Mouse (Mus musculus) testis, adult 10 weeks (tissue): Measurements from ENCODE around the gene Pcbp2. TPM values are rescaled to one million over a fixed set of nuclear protein-coding genes. Genes with fewer than 3 reads are reported as not detected.

ENCODE experiments used
- polyA plus RNA-seq: library from polyadenylated mRNA; stranded (reverse); fragments of 350-450 nt; fragmentation: Illumina TruSeq; extraction: RNeasy Lipid Tissue Mini Kit (QIAGEN cat#74804); gene quantifications from one replicate; pipeline ENCODE4 v1.2.3, GENCODE M21; 2014; ENCODE audit warnings: low read depth, low replicate concordance

The Pcbp2 gene
- polyA plus RNA-seq, result 1,121 TPM

GRCm38 (mm10) chr15:102470183-102470604, at the start of gene Pcbp2:
Pcbp2 (plus strand) TSS chr15:102470539.

GRCm38 (mm10) chr15:102445146-102445545, 25.2 kb upstream of the Pcbp2 start, which contains the start of gene Amhr2:
Amhr2 (plus strand) TSS chr15:102445367.

DNA sequence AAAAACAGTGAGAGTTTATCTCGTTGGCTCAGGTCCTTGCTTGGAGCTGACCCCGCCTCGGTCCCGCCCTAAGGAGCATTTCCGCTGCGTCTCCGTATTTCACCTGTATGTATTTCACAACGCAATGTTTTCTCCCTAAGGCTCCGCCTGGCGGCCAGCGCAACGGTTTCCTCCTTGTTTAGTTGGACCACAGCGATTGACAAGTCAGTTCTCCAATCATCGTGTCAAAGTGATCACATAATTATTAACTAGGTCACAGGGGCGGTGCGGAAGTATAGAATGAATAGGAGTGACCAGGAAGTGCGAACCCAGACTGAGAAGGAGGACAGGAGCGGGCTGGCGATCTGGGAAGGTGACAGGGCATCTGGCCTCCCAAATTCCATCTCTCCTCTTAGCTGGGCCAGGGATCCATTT, 11.4 kb upstream of the Pcbp2 start, which contains the start of gene Prr13:
Gene Prr13 (plus strand): TSS at position 125 of the 414 bp plus-strand sequence.

GRCm38 (mm10) chr15:102503447-102503846, 33.1 kb downstream of the Pcbp2 start, which contains the start of gene Gm10337:
Gm10337 (plus strand) TSS chr15:102503722.

GRCm38 (mm10) chr15:102516728-102517404, 46.5 kb downstream of the Pcbp2 start, which contains the start of gene Map3k12:
Map3k12 (minus strand) TSS chr15:102517064.

DNA sequence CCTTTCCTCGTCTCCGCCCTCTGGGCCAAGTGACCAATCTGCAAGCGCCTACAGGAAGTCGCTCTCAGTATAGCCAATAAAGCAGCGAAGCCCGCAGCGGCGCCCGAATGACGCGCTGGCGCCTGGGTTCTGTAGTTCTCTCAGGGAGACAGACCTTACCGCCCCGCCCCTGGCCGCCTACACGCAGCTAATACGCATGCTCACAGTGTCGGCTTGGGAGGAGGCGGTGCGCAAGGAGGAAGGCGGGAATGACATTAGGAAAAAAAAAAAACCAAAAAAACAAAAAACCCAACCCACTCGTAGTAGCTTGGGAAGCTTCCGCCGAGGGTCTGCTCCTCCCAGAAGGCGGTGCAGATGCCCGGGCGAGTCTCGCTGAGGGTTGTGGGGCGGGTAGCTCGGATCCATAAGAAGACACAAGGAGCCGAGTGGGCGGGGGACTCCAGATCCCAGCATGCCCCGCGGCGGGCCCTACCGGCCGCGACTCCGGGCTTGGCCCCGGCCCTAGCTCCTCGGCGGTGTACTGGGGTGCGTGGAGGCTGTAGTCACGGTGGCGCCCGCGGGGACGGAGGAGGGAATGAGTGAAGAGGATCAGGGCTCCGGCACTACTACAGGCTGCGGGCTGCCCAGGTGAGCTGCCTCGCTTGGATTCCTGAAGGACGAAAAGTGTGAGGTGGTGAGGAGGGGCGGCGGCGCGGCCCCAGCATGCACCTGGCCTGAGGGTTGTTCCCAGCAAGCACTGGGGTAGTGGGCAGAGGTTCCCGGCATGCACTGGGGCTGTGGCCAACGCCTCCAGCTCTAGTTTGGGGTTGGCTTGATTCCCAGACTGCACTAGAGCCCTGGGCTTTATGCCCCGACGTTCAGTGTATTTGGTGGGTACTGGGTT, 47.9 kb downstream of the Pcbp2 start, which contains the start of gene Tarbp2:
Gene Tarbp2 (plus strand): TSS at position 217 of the 883 bp plus-strand sequence.

GRCm38 (mm10) chr15:102524892-102525485, 54.6 kb downstream of the Pcbp2 start, which contains the start of gene Npff:
Npff (minus strand) TSS chr15:102524942.

Other genes starting within 250 kb of the Pcbp2 start
- not detected for gene Itgb7, start 238.6 kb upstream of the Pcbp2 start, polyA plus RNA-seq
- 1.2 TPM for gene Rarg, start 213.0 kb upstream of the Pcbp2 start, polyA plus RNA-seq
- gene Gm9918, start 200.0 kb upstream of the Pcbp2 start, polyA plus RNA-seq, result not detected
- gene Mfsd5, start 191.1 kb upstream of the Pcbp2 start, polyA plus RNA-seq, result 0.20 TPM
- 5.2 TPM for gene Espl1, start 174.3 kb upstream of the Pcbp2 start, polyA plus RNA-seq
- 178 TPM for gene Pfdn5, start 144.4 kb upstream of the Pcbp2 start, polyA plus RNA-seq
- gene Myg1, start 138.8 kb upstream of the Pcbp2 start, polyA plus RNA-seq, result 8.8 TPM
- gene Aaas, start 119.8 kb upstream of the Pcbp2 start, polyA plus RNA-seq, result 10.5 TPM
- gene Sp7, start 103.4 kb upstream of the Pcbp2 start, polyA plus RNA-seq, result 0.06 TPM
- gene Sp1, start 64.4 kb upstream of the Pcbp2 start, polyA plus RNA-seq, result 42.2 TPM
- 3.7 TPM for gene Amhr2, start 25.2 kb upstream of the Pcbp2 start, polyA plus RNA-seq
- 5.6 TPM for gene Prr13, start 11.5 kb upstream of the Pcbp2 start, polyA plus RNA-seq
- gene Gm10337, start 33.2 kb downstream of the Pcbp2 start, polyA plus RNA-seq, result not detected
- gene Map3k12, start 46.5 kb downstream of the Pcbp2 start, polyA plus RNA-seq, result 1.4 TPM
- gene Tarbp2, start 47.7 kb downstream of the Pcbp2 start, polyA plus RNA-seq, result 7.4 TPM
- not detected for gene Npff, start 54.4 kb downstream of the Pcbp2 start, polyA plus RNA-seq
- not detected for gene Gm28047, start 154.5 kb downstream of the Pcbp2 start, polyA plus RNA-seq
- 21.2 TPM for gene Atf7, start 154.9 kb downstream of the Pcbp2 start, polyA plus RNA-seq
- gene Atp5g2, start 201.8 kb downstream of the Pcbp2 start, polyA plus RNA-seq, result 5.0 TPM